Mouse (Mus musculus): ENCODE measurements around the gene Rassf6. TPM values are rescaled to one million over a fixed set of nuclear protein-coding genes. Genes with fewer than 3 reads are reported as not detected.

The Rassf6 gene
- polyA plus RNA-seq, 1 experiment from 2014 or later = 0.51 TPM

DNA sequence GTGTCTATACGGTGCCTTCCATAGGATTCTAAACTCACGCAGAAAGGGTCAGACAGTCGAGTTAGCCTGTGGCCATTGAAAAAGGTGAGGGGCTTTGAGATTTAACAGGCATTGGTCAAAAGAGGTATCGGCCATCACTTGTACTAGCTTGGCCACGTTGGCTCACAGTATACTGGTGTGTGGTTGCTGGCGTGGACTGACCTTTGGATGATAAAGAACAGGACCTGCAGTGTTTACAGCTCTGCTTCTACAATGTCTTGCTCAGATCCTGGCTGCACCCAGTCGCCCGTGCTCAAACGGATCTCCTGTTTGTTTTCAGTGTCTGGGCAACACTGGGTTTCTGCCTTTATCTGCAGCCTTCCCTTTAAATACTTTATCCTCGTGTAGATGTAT, 757 bp upstream of the Rassf6 start:
- ATAC-seq (replicated peaks; ENCODE audit: low FRiP score) = no peak
- 78% methylated on average over 10 of the region's 10 CpGs for WGBS
- Histone ChIP-seq H3K27ac (ENCODE audit: low read depth, low read length) (no peak overlapping the region), H3K27me3 (ENCODE audit: control insufficient read depth, insufficient read depth, low read length) (no peaks in the 10 kb centered on the region; the same call in 1 of the 2 replicates), H3K4me3 (ENCODE audit: low read depth, low read length) (no peak overlapping the region), H3K9me3 (ENCODE audit: control insufficient read depth, low read length) (no peaks in the 10 kb centered on the region), H3K4me1 (replicated peaks; ENCODE audit: control insufficient read depth, insufficient read depth, low read length) (peaks cover 5% of the 10 kb centered on the region; the same call in 1 of the 2 replicates), H3K36me3 (ENCODE audit: control insufficient read depth, insufficient read depth, low read length) (no peaks in the 10 kb centered on the region), H3K9ac (ENCODE audit: low read length) (no peak overlapping the region), H3K4me2 (ENCODE audit: low read depth, low read length, severe bottlenecking) (no peak overlapping the region)
- no peak for DNase-seq (ENCODE audit: low spot score)

DNA sequence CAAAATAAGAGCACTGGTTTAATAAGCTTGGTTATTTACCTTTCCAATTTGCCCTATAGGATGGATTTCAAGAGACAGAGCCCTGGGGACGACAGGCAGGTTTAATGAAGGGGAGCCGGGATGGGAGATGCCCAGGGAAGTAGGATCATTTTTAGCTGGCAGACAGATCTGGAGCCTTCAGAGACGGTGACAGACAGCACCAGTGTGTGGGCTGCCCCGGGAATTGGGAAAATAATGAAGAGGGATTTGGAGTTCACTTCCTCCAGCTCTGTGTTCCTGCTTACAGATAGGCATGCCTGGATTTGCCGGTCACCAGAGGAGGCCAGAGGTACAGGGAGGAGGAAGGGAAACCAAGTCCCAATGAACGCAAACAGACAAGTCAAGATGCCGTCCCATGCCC, 5.6 kb downstream of the Rassf6 start:
- 88% methylated on average over 7 of the region's 7 CpGs for WGBS
- Histone ChIP-seq H3K27ac (ENCODE audit: low read depth, low read length) (no peak overlapping the region), H3K36me3 (ENCODE audit: control insufficient read depth, insufficient read depth, low read length) (no peaks in the 10 kb centered on the region)

DNA sequence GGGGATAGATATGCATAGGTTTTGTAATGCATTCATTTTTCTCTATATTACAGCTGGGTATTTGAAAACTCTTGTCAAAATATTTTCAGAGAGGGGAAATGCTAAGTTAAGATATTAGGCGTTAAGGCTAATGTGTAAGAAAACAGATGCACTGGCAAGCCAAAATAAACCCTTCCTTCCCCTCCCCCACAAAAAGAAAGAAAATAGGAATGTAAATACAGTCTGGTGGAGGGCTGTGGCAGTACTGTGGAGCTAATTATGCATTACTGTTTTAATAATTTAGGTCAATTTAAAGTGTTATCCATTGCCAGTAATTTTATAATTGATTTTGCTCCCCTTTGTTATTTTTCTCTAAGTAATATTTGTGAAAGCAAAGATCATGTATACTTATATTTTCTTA, 11.9 kb downstream of the Rassf6 start:
- no peaks in the 10 kb centered on the region for H3K36me3 ChIP-seq (ENCODE audit: control insufficient read depth, insufficient read depth, low read length)
- H3K9ac ChIP-seq (ENCODE audit: low read length) = no peak overlapping the region
- ATAC-seq (replicated peaks; ENCODE audit: low FRiP score) (no peak), DNase-seq (ENCODE audit: low spot score) (no peak)
- 87% methylated on average over 1 of the region's 1 CpGs for WGBS
- H3K9me3 ChIP-seq (ENCODE audit: control insufficient read depth, low read length) = no peaks in the 10 kb centered on the region
- H3K4me1 ChIP-seq (replicated peaks; ENCODE audit: control insufficient read depth, insufficient read depth, low read length) = no peaks in the 10 kb centered on the region
- no peak overlapping the region for H3K4me2 ChIP-seq (ENCODE audit: low read depth, low read length, severe bottlenecking)
- H3K4me3 ChIP-seq (ENCODE audit: low read depth, low read length) = no peak overlapping the region
- H3K27ac ChIP-seq (ENCODE audit: low read depth, low read length) = no peak overlapping the region
- H3K27me3 ChIP-seq (ENCODE audit: control insufficient read depth, insufficient read depth, low read length) = no peaks in the 10 kb centered on the region

More for the DNA sequence above, 5.6 kb downstream of the Rassf6 start:
- H3K9me3 ChIP-seq (ENCODE audit: control insufficient read depth, low read length) = no peaks in the 10 kb centered on the region
- ATAC-seq (replicated peaks; ENCODE audit: low FRiP score) (no peak), DNase-seq (ENCODE audit: low spot score) (no peak)
- H3K4me1 ChIP-seq (replicated peaks; ENCODE audit: control insufficient read depth, insufficient read depth, low read length) = no peaks in the 10 kb centered on the region; the same call in 1 of the 2 replicates
- H3K4me2 ChIP-seq (ENCODE audit: low read depth, low read length, severe bottlenecking) = no peak overlapping the region
- H3K4me3 ChIP-seq (ENCODE audit: low read depth, low read length) = no peak overlapping the region
- H3K9ac ChIP-seq (ENCODE audit: low read length) = no peak overlapping the region
- H3K27me3 ChIP-seq (ENCODE audit: control insufficient read depth, insufficient read depth, low read length) = no peaks in the 10 kb centered on the region; the same call in 1 of the 2 replicates

DNA sequence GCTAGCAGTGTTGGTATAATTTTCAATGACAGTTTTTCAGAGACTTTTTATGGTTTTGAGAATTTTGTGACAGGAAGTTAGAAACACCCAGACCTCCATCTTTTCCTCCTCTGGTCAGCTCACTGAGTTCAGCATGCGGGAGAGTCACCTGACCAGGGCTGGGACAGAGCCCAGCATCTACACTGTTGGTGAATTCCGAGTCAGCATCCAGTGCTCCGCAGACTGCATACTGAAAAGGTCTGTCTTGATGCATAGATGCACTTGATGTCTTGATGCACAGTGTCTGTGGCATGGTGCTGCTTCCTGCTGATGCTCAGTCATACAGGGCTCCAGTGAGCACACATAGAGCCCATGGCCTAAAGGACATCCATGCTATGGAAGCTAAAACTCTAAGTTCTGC, 12.4 kb downstream of the Rassf6 start:
- no peaks in the 10 kb centered on the region for H3K27me3 ChIP-seq (ENCODE audit: control insufficient read depth, insufficient read depth, low read length)
- ATAC-seq (replicated peaks; ENCODE audit: low FRiP score) (no peak), DNase-seq (ENCODE audit: low spot score) (no peak)
- H3K4me1 ChIP-seq (replicated peaks; ENCODE audit: control insufficient read depth, insufficient read depth, low read length) = no peaks in the 10 kb centered on the region
- WGBS = 81% methylated on average over 3 of the region's 3 CpGs
- no peak overlapping the region for H3K9ac ChIP-seq (ENCODE audit: low read length)
- H3K4me3 ChIP-seq (ENCODE audit: low read depth, low read length) = no peak overlapping the region
- no peaks in the 10 kb centered on the region for H3K9me3 ChIP-seq (ENCODE audit: control insufficient read depth, low read length)
- no peak overlapping the region for H3K4me2 ChIP-seq (ENCODE audit: low read depth, low read length, severe bottlenecking)
- H3K27ac ChIP-seq (ENCODE audit: low read depth, low read length) = no peak overlapping the region
- no peaks in the 10 kb centered on the region for H3K36me3 ChIP-seq (ENCODE audit: control insufficient read depth, insufficient read depth, low read length)

DNA sequence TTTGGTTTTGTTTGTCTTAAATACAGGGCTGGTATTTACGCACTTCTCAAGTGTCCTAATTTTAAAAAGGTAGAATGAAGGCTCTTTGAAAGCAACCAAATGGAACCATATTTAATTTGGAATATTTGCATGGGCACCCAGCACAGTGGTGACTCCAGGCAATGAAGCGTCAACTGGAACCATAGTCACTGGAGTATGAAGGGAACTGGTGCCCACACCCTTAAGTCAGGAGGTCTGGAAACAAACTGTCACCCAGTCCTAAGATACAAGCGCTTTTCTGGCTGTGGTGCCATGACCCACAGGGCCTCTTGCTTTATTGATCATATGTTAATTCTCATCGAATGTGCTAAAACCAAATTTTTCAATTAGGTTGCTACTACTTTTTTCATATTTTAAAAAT, 13.0 kb downstream of the Rassf6 start:
- ATAC-seq (replicated peaks; ENCODE audit: low FRiP score) (no peak), DNase-seq (ENCODE audit: low spot score) (no peak)
- Histone ChIP-seq H3K27me3 (ENCODE audit: control insufficient read depth, insufficient read depth, low read length) (no peaks in the 10 kb centered on the region), H3K4me2 (ENCODE audit: low read depth, low read length, severe bottlenecking) (no peak overlapping the region), H3K27ac (ENCODE audit: low read depth, low read length) (no peak overlapping the region), H3K9ac (ENCODE audit: low read length) (no peak overlapping the region), H3K9me3 (ENCODE audit: control insufficient read depth, low read length) (no peaks in the 10 kb centered on the region), H3K36me3 (ENCODE audit: control insufficient read depth, insufficient read depth, low read length) (no peaks in the 10 kb centered on the region), H3K4me1 (replicated peaks; ENCODE audit: control insufficient read depth, insufficient read depth, low read length) (no peaks in the 10 kb centered on the region), H3K4me3 (ENCODE audit: low read depth, low read length) (no peak overlapping the region)
- 93% methylated on average over 4 of the region's 4 CpGs for WGBS

DNA sequence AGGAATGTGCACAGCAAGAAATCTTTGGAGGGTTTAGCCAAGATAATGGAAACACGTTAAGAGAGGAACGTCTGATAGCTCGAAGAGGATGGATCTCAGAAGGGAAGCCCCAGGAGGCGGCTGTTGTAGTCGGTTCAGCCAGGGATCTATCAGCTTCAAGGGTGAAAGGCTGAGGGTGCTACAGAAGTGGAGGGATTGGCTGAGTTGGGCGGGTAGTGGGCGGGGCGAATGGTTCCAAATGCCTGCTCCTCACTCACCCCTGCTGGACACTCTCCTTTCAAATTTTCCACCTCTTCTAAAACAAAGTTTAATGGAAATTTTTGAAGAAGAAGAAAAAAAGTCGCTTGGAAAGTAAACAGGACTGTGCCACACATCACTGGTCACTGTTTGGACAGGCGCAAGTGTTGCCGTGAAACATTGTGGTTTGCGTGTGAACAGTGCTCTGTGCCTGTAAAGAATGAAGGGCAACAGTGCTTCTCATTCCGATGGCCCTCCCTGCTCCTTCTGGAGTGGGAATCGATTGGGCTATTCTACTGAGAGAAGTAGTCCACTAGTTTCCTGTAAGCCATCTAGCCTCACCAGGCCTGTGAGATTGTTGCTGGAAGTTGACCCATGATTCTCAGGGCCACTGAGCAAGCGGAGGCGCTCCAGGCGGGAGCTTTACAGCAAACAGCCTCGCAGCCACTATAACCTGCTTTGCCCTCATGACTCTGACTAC, 15.6 kb downstream of the Rassf6 start:
- H3K9me3 ChIP-seq (ENCODE audit: control insufficient read depth, low read length) = no peaks in the 10 kb centered on the region
- DNase-seq (ENCODE audit: low spot score) = no peak
- no peak overlapping the region for H3K27ac ChIP-seq (ENCODE audit: low read depth, low read length)
- H3K4me2 ChIP-seq (ENCODE audit: low read depth, low read length, severe bottlenecking) = no peak overlapping the region
- 77% methylated on average over 18 of the region's 18 CpGs for WGBS
- no peak overlapping the region for H3K9ac ChIP-seq (ENCODE audit: low read length)
- no peak for ATAC-seq (replicated peaks; ENCODE audit: low FRiP score)
- no peaks in the 10 kb centered on the region for H3K36me3 ChIP-seq (ENCODE audit: control insufficient read depth, insufficient read depth, low read length)
- H3K27me3 ChIP-seq (ENCODE audit: control insufficient read depth, insufficient read depth, low read length) = no peaks in the 10 kb centered on the region
- no peaks in the 10 kb centered on the region for H3K4me1 ChIP-seq (replicated peaks; ENCODE audit: control insufficient read depth, insufficient read depth, low read length)
- H3K4me3 ChIP-seq (ENCODE audit: low read depth, low read length) = no peak overlapping the region

DNA sequence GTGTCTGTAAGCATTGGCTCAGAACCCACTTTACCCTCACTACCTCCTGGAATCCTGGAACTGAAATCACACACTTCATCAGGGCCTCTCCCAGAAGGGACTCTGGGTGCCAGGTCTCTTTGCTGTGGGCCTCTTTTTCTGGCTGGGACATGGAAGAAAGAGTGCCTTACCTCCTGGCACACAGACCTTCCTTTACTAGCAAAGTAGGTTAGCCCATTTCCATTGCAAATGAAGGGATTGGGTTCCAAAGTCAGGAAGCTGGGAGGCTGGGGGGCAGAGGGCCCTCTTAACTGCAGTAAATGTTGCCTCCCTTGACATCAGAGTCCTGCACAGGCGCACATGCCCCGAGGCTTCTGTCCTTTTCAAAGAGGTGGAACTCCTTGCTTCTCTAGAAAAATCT, 17.2 kb downstream of the Rassf6 start:
- no peak for ATAC-seq (replicated peaks; ENCODE audit: low FRiP score)

DNA sequence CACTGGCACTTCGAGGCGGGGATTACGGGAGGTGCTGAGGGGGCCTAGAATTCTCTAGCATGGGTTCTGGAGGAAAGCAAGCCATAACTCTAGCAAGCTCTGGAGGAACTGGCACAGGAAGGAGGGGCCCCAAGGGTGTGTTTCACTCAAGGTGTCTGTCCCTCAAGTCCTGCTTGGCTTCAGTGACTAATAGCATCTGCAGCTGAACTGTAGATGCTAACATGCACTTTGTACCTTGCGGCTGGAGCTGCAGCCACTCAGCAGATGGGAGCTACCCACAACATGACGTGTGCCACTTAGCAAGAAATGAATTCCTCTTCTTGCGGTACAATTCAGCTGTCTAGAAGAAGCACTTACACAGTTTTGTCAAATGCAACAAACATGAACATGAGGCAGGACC, 18.7 kb downstream of the Rassf6 start:
- Histone ChIP-seq H3K27me3 (ENCODE audit: control insufficient read depth, insufficient read depth, low read length) (no peaks in the 10 kb centered on the region), H3K9ac (ENCODE audit: low read length) (no peak overlapping the region), H3K27ac (ENCODE audit: low read depth, low read length) (no peak overlapping the region), H3K4me2 (ENCODE audit: low read depth, low read length, severe bottlenecking) (no peak overlapping the region), H3K4me1 (replicated peaks; ENCODE audit: control insufficient read depth, insufficient read depth, low read length) (no peaks in the 10 kb centered on the region), H3K4me3 (ENCODE audit: low read depth, low read length) (no peak overlapping the region), H3K36me3 (ENCODE audit: control insufficient read depth, insufficient read depth, low read length) (no peaks in the 10 kb centered on the region), H3K9me3 (ENCODE audit: control insufficient read depth, low read length) (no peaks in the 10 kb centered on the region)
- no peak for DNase-seq (ENCODE audit: low spot score)
- no peak for ATAC-seq (replicated peaks; ENCODE audit: low FRiP score)
- 93% methylated on average over 6 of the region's 6 CpGs for WGBS

More for the DNA sequence above, 17.2 kb downstream of the Rassf6 start:
- Histone ChIP-seq H3K9me3 (ENCODE audit: control insufficient read depth, low read length) (no peaks in the 10 kb centered on the region), H3K27me3 (ENCODE audit: control insufficient read depth, insufficient read depth, low read length) (no peaks in the 10 kb centered on the region), H3K4me1 (replicated peaks; ENCODE audit: control insufficient read depth, insufficient read depth, low read length) (no peaks in the 10 kb centered on the region), H3K4me2 (ENCODE audit: low read depth, low read length, severe bottlenecking) (no peak overlapping the region), H3K36me3 (ENCODE audit: control insufficient read depth, insufficient read depth, low read length) (no peaks in the 10 kb centered on the region), H3K4me3 (ENCODE audit: low read depth, low read length) (no peak overlapping the region), H3K9ac (ENCODE audit: low read length) (no peak overlapping the region), H3K27ac (ENCODE audit: low read depth, low read length) (no peak overlapping the region)
- WGBS = 70% methylated on average over 2 of the region's 2 CpGs
- no peak for DNase-seq (ENCODE audit: low spot score)

DNA sequence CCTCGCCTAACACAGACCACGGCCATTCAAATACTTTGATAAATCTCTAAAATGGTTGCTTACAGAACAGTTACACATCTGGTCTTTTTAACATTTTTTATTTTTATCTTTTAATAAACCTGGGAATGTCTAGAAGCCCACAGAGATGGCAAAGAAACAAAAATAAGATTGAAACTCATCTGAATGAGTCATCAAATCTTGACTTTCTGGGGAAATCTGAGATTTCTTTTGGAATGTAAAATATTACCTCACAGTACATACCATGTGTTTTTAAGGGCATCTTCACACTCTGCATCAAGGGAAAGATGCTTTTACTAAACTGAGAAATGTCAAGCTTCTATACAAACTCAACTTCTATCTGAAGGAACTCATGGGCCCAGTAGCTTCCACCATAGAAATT, 19.1 kb downstream of the Rassf6 start:
- Histone ChIP-seq H3K9ac (ENCODE audit: low read length) (no peak overlapping the region), H3K9me3 (ENCODE audit: control insufficient read depth, low read length) (no peaks in the 10 kb centered on the region), H3K4me3 (ENCODE audit: low read depth, low read length) (no peak overlapping the region), H3K36me3 (ENCODE audit: control insufficient read depth, insufficient read depth, low read length) (no peaks in the 10 kb centered on the region), H3K27me3 (ENCODE audit: control insufficient read depth, insufficient read depth, low read length) (no peaks in the 10 kb centered on the region), H3K4me1 (replicated peaks; ENCODE audit: control insufficient read depth, insufficient read depth, low read length) (no peaks in the 10 kb centered on the region), H3K27ac (ENCODE audit: low read depth, low read length) (no peak overlapping the region), H3K4me2 (ENCODE audit: low read depth, low read length, severe bottlenecking) (no peak overlapping the region)
- 90% methylated on average over 2 of the region's 2 CpGs for WGBS
- no peak for DNase-seq (ENCODE audit: low spot score)
- no peak for ATAC-seq (replicated peaks; ENCODE audit: low FRiP score)

All from forebrain, embryonic 11.5 days (tissue).